Mouse (Mus musculus): ENCODE data around the gene Spag9. TPM values are rescaled to one million over a fixed set of nuclear protein-coding genes. Genes with fewer than 3 reads are reported as not detected.

The Spag9 gene
- 87.9 and 90.7 TPM in 2 replicates for total RNA-seq (2017)

- ATAC-seq (replicated peaks; ENCODE audit: low read depth, poor library complexity, severe bottlenecking) = peak; percentile 73
These were observed at the start of gene Spag9 for GRCm38 (mm10) chr11:93995720-93996305. Spag9 (plus strand) TSS chr11:93996091.

DNA sequence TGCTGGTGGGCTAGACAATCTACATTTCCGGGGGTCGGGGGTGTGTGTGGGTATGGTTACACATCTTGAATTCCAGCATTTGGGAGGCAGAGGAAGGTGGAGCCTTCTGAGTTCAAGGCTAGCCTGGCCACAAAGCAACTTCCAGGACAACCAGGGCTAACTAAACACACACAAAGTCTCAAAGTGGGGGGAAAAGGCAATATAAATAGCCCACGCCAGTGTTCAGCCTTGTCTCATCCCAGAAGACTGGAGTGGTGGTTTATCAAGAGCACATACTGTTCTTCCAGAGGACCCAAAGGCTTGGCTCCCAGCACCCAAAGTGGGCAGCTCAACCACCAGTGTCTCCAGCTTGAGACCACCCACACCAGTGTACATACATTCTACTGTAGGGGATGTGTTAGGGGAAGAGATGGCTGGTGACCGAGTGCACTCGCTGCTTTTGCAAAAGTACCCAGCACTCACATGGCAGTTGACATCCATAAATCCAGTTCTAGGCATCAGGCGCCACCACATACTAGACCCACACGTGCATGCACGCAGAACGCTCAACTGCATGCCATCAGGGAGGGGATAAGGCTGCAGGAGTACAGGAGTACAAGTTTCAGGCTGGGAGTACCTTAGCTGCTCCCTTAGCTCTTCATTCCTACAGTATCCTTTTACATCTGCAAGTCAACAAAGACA lies 46.9 kb upstream of the Spag9 start:
- ATAC-seq (replicated peaks; ENCODE audit: low read depth, poor library complexity, severe bottlenecking) = no peak

DNA sequence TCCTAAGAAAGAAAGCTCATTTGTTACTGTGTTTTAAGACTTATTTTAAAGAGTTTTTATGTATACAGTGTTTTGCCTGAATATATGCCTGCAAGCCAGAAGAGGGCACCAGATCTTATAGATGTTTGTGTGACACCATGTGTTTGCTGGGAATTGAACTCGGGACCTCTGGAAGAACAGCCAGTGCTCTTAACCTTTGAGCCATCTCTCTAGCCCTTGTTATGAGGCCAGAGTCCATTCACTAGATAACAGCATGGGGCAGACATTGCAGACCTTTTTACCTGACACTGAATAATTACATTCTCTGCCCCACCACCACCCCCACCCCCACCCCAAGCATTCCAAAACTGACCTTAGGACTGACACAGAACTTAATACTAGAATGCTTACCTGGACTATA lies 45.8 kb upstream of the Spag9 start:
- ATAC-seq (replicated peaks; ENCODE audit: low read depth, poor library complexity, severe bottlenecking) = no peak

DNA sequence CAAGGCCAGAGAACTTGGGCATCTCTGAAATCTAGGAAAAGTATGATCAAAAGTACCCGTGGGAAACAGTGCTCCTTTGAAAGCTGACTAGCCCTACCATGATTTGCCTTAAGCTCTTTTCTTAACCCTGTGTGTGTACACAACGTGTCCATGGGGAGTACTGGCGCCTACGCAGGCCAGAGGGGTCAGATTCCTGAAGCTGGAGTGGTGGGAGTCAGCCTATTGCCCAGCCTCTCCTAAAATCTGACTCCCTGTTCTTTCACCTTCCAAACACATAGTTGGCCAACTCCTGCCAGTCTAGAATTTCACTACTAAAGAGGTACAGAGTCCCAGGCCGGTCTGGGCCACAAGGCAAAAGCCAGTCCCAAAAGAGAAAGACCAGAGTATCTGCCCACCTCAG lies 43.5 kb upstream of the Spag9 start:
- no peak for ATAC-seq (replicated peaks; ENCODE audit: low read depth, poor library complexity, severe bottlenecking)

GRCm38 (mm10) chr11:93954738-93955255 lies 41.1 kb upstream of the Spag9 start:
- no peak for ATAC-seq (replicated peaks; ENCODE audit: low read depth, poor library complexity, severe bottlenecking)

GRCm38 (mm10) chr11:93955256-93956150 lies 40.4 kb upstream of the Spag9 start:
- ATAC-seq (replicated peaks; ENCODE audit: low read depth, poor library complexity, severe bottlenecking) = peak; percentile 97

- ATAC-seq (replicated peaks; ENCODE audit: low read depth, poor library complexity, severe bottlenecking) = peak; percentile 36
These were observed 39.7 kb upstream of the Spag9 start, which contains the start of gene Nme2 for GRCm38 (mm10) chr11:93956159-93956558. Nme2 (minus strand) TSS chr11:93956259.

DNA sequence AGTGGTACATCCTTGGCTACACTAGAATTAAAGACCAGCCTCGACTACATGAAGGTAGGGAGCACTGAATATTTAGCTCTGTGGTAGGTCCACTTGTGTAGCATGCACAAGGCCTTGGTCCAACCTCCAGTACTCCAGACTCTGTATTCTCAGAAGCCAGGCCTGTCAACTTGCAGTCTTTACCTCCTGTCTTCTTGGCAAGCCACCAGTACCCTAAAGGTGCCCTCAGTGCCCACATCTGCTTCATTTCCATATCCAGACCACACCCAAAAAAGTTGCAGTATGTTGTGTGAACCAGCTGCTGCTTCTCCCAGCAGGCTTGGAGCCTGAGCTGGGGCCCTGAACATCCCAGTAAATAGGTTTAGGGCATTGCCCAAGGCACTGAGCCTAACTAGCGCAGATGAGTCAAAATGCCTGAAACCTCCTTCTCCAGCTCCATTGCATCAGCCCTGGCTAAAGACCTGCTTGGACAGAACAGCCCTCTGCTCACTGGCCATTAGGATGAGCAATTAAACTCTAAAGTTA lies 38.8 kb upstream of the Spag9 start:
- ATAC-seq (replicated peaks; ENCODE audit: low read depth, poor library complexity, severe bottlenecking) = no peak

DNA sequence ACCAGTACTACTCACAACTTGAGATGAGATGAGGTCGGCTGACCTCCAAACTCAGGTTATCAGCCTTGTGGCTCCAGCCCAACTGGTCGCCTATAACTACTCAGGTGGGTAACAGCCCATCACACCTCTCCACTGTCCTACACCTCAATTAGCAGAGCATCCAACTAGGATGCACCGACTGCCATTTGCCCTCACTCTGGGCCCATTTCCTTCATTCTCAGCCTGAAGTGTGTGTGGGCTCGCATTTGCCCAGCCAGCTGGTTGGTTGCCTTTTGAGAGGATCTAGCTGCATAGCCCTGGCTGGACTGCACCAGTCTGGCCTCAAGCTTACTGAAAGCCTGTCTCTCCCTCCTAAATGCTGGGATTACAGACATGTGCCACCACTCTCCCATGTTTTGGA lies 38.1 kb upstream of the Spag9 start:
- ATAC-seq (replicated peaks; ENCODE audit: low read depth, poor library complexity, severe bottlenecking) = no peak

GRCm38 (mm10) chr11:93961482-93961881 lies 34.4 kb upstream of the Spag9 start:
- no peak for ATAC-seq (replicated peaks; ENCODE audit: low read depth, poor library complexity, severe bottlenecking)

DNA sequence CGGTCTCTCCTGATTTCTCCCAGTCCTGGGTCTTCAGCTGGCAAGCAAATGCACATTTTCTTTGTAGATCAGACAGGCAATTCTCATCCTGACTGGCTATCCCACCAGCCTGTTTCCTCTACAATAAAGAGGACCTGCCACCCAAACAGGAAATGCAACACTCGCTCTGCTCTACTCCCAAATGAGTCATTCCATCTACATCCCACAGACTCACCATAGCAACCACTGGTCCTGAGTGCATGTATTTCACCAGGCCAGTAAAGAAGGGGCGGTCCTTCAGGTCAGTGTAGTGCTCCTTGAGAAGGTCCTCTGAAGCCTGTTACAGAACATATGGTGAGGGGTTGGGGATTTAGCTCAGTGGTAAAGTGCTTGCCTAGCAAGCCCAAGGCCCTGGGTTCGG lies 32.9 kb upstream of the Spag9 start:
- ATAC-seq (replicated peaks; ENCODE audit: low read depth, poor library complexity, severe bottlenecking) = no peak

- no peak for ATAC-seq (replicated peaks; ENCODE audit: low read depth, poor library complexity, severe bottlenecking)
These were observed 30.5 kb upstream of the Spag9 start for GRCm38 (mm10) chr11:93965391-93965790.

GRCm38 (mm10) chr11:93967381-93967780 lies 28.5 kb upstream of the Spag9 start:
- ATAC-seq (replicated peaks; ENCODE audit: low read depth, poor library complexity, severe bottlenecking) = 0 out of 2 replicates have a peak, but pooled peaks have one; percentile 5

GRCm38 (mm10) chr11:93968005-93968847 lies 27.7 kb upstream of the Spag9 start, which contains the start of the genes Gm20390 and Nme1:
Gm20390 (minus strand) TSS chr11:93968293.
Nme1 (minus strand) TSS chr11:93968521.
- ATAC-seq (replicated peaks; ENCODE audit: low read depth, poor library complexity, severe bottlenecking) = peak; percentile 97

DNA sequence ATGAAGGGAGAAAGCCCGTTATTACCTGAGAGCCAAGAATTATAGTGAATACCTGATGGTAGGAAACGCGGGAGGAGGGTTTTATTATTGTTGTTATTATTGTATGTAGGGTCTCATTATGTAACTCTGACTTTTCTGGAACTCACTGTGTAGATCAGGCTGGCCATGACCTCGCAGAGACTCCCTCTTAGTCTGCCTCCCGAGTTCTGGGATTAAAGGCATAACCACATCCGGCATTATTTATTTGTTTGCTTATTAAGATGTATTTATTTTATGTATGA lies 27.1 kb upstream of the Spag9 start:
- no peak for ATAC-seq (replicated peaks; ENCODE audit: low read depth, poor library complexity, severe bottlenecking)

DNA sequence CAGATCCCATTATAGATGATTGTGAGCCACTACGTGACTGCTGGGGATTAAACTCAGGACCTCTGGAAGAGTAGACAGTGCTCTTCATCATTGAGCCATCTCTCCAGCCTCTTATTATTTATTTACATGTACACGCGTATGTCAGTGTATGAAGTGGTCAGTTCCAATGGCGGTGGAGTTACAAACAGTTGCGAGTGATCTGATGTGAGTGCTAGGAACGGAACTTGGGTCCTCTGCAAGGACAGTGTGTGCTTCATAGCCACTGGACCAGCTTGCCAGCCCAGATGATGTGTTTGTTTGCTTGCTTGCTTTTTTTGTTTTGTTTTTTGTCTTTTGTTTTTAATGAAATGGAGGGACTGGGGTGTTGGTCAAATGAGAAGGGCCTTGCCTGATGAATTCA lies 26.7 kb upstream of the Spag9 start:
- ATAC-seq (replicated peaks; ENCODE audit: low read depth, poor library complexity, severe bottlenecking) = no peak

GRCm38 (mm10) chr11:93969799-93970198 lies 26.1 kb upstream of the Spag9 start:
- no peak for ATAC-seq (replicated peaks; ENCODE audit: low read depth, poor library complexity, severe bottlenecking)

DNA sequence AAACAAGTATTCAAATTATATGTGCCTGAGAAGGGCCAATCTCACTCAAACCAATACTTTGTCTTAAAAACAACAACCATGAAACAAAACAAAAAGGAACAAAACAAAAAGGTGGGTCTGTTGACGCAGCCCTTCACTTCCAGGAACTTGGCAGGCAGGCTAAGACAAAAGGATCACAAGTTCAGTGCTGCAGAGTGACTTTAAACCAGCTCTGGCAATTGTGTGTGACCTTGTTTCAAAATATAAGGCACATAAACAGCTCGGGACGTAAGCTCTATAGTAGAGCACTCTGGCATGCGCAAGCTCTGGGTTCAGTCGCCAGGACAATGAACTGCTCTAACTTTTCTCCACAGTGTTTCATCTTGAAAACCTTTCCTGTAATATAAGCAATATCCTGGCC lies 22.9 kb upstream of the Spag9 start:
- ATAC-seq (replicated peaks; ENCODE audit: low read depth, poor library complexity, severe bottlenecking) = no peak

- no peak for ATAC-seq (replicated peaks; ENCODE audit: low read depth, poor library complexity, severe bottlenecking)
These were observed 16.3 kb upstream of the Spag9 start for GRCm38 (mm10) chr11:93979502-93980049.

All from common myeloid progenitor, adult 5-6 weeks (primary cell).